Mouse (Mus musculus): ENCODE data around the gene Ucp3. TPM values are rescaled to one million over a fixed set of nuclear protein-coding genes. Genes with fewer than 3 reads are reported as not detected.
A peak's percentile ranks its signal among the peaks of the same experiment; 100 is the strongest.

Ucp3 gene
- polyA plus RNA-seq, 1 experiment, result not detected

- Histone ChIP-seq H3K9me3 (replicated peaks; ENCODE audit: control insufficient read depth, insufficient read depth, low read length, poor library complexity, severe bottlenecking) (no peaks in the 10 kb centered on the region), H3K4me3 (ENCODE audit: low read depth, low read length) (peak overlapping the region; percentile 81), H3K27me3 (ENCODE audit: control insufficient read depth, insufficient read depth, low read length, poor library complexity, severe bottlenecking) (no peaks in the 10 kb centered on the region), H3K4me1 (ENCODE audit: control insufficient read depth, insufficient read depth, low read length) (peaks cover 2% of the 10 kb centered on the region), H3K36me3 (ENCODE audit: control insufficient read depth, insufficient read depth, low read length, poor library complexity, severe bottlenecking) (peaks cover 16% of the 10 kb centered on the region), H3K9ac (ENCODE audit: low read depth, poor library complexity, severe bottlenecking) (peak overlapping the region; percentile 27), H3K27ac (ENCODE audit: insufficient read depth, low read length) (no peak overlapping the region)
- no peak for TF ChIP-seq POLR2A (IDR thresholded peaks at IDR 0.05; ENCODE audit: insufficient read depth, low read length)
- TF ChIP-seq EP300 (IDR thresholded peaks at IDR 0.05; ENCODE audit: insufficient read depth, low read depth, low read length), result no peak
- no peak for TF ChIP-seq CTCF (IDR thresholded peaks at IDR 0.05; ENCODE audit: low read depth, low read length)
These were observed 21.6 kb downstream of the Ucp3 start for GRCm38 (mm10) chr7:100494415-100494831.

DNA sequence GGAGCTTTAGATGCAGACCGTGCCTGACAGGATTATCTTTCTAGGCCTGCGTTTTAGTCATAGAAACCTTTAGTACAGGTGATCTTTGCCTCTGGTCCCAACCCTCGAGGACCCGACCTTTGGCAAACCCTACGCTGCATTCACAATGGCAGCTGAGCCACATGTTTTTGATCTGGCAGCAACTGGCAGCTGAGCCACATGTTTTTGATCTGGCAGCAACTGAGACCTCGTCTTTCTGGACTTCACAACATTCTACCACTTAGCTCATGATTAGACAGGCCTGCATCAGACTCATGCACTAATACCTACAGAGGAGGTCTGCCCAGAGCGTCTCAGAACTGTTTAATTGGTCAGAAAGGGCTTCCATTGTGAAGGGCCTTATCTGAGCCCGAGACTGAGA, 22.3 kb downstream of the Ucp3 start:
- no peaks in the 10 kb centered on the region for H3K27me3 ChIP-seq (ENCODE audit: control insufficient read depth, insufficient read depth, low read length, poor library complexity, severe bottlenecking)
- peak overlapping the region; percentile 22 for H3K9ac ChIP-seq (ENCODE audit: low read depth, poor library complexity, severe bottlenecking)
- H3K9me3 ChIP-seq (replicated peaks; ENCODE audit: control insufficient read depth, insufficient read depth, low read length, poor library complexity, severe bottlenecking), result no peaks in the 10 kb centered on the region
- H3K36me3 ChIP-seq (ENCODE audit: control insufficient read depth, insufficient read depth, low read length, poor library complexity, severe bottlenecking), result peaks cover 19% of the 10 kb centered on the region
- H3K27ac ChIP-seq (ENCODE audit: insufficient read depth, low read length), result peak overlapping the region; percentile 71
- H3K4me3 ChIP-seq (ENCODE audit: low read depth, low read length), result peak overlapping the region; percentile 33
- H3K4me1 ChIP-seq (ENCODE audit: control insufficient read depth, insufficient read depth, low read length), result peaks cover 2% of the 10 kb centered on the region
- TF ChIP-seq POLR2A (IDR thresholded peaks at IDR 0.05; ENCODE audit: insufficient read depth, low read length) (no peak), CTCF (IDR thresholded peaks at IDR 0.05; ENCODE audit: low read depth, low read length) (no peak), EP300 (IDR thresholded peaks at IDR 0.05; ENCODE audit: insufficient read depth, low read depth, low read length) (no peak)

GRCm38 (mm10) chr7:100495581-100496251, 22.9 kb downstream of the Ucp3 start:
- peaks cover 2% of the 10 kb centered on the region for H3K4me1 ChIP-seq (ENCODE audit: control insufficient read depth, insufficient read depth, low read length)
- H3K36me3 ChIP-seq (ENCODE audit: control insufficient read depth, insufficient read depth, low read length, poor library complexity, severe bottlenecking), result peaks cover 19% of the 10 kb centered on the region
- TF ChIP-seq CTCF (IDR thresholded peaks at IDR 0.05; ENCODE audit: low read depth, low read length), result no peak
- TF ChIP-seq EP300 (IDR thresholded peaks at IDR 0.05; ENCODE audit: insufficient read depth, low read depth, low read length), result 0 out of 2 replicates have a peak, but pooled peaks have one; percentile 64
- TF ChIP-seq POLR2A (IDR thresholded peaks at IDR 0.05; ENCODE audit: insufficient read depth, low read length), result no peak
- H3K27me3 ChIP-seq (ENCODE audit: control insufficient read depth, insufficient read depth, low read length, poor library complexity, severe bottlenecking), result no peaks in the 10 kb centered on the region
- H3K4me3 ChIP-seq (ENCODE audit: low read depth, low read length), result peak overlapping the region; percentile 36
- H3K9me3 ChIP-seq (replicated peaks; ENCODE audit: control insufficient read depth, insufficient read depth, low read length, poor library complexity, severe bottlenecking), result no peaks in the 10 kb centered on the region
- peak overlapping the region; percentile 22 for H3K9ac ChIP-seq (ENCODE audit: low read depth, poor library complexity, severe bottlenecking)
- peak overlapping the region; percentile 71 for H3K27ac ChIP-seq (ENCODE audit: insufficient read depth, low read length)

DNA sequence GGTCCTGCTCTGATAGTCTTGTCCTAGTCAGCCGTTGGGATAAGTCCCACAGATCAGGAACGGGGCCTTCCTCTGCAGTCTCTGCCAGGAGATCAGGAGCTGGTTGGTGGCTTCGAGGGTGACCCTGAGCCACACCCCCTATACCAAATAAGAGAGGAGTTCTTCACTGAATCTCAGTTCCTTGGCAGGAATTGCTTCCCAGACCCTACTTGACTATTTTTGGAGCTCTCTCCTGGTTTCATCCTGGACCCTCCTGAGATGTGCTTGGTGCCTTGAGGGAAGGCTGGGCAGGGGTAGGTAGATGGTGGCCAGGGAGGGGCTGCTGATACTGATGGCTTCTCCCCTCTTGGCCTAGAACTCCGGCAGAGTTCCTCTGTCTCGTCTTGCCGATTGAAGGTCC, 23.6 kb downstream of the Ucp3 start:
- Histone ChIP-seq H3K9me3 (replicated peaks; ENCODE audit: control insufficient read depth, insufficient read depth, low read length, poor library complexity, severe bottlenecking) (no peaks in the 10 kb centered on the region), H3K4me1 (ENCODE audit: control insufficient read depth, insufficient read depth, low read length) (peaks cover 6% of the 10 kb centered on the region), H3K27me3 (ENCODE audit: control insufficient read depth, insufficient read depth, low read length, poor library complexity, severe bottlenecking) (no peaks in the 10 kb centered on the region), H3K27ac (ENCODE audit: insufficient read depth, low read length) (peak overlapping the region; percentile 70), H3K36me3 (ENCODE audit: control insufficient read depth, insufficient read depth, low read length, poor library complexity, severe bottlenecking) (peaks cover 19% of the 10 kb centered on the region), H3K9ac (ENCODE audit: low read depth, poor library complexity, severe bottlenecking) (peak overlapping the region; percentile 15), H3K4me3 (ENCODE audit: low read depth, low read length) (no peak overlapping the region)
- TF ChIP-seq EP300 (IDR thresholded peaks at IDR 0.05; ENCODE audit: insufficient read depth, low read depth, low read length) (no peak), POLR2A (IDR thresholded peaks at IDR 0.05; ENCODE audit: insufficient read depth, low read length) (no peak), CTCF (IDR thresholded peaks at IDR 0.05; ENCODE audit: low read depth, low read length) (no peak)

GRCm38 (mm10) chr7:100496791-100497190, 24.0 kb downstream of the Ucp3 start:
- no peaks in the 10 kb centered on the region for H3K9me3 ChIP-seq (replicated peaks; ENCODE audit: control insufficient read depth, insufficient read depth, low read length, poor library complexity, severe bottlenecking)
- no peak overlapping the region for H3K4me3 ChIP-seq (ENCODE audit: low read depth, low read length)
- no peaks in the 10 kb centered on the region for H3K27me3 ChIP-seq (ENCODE audit: control insufficient read depth, insufficient read depth, low read length, poor library complexity, severe bottlenecking)
- H3K9ac ChIP-seq (ENCODE audit: low read depth, poor library complexity, severe bottlenecking), result 0 out of 2 replicates have a peak overlapping the region, but pooled peaks have one; percentile 1
- peaks cover 6% of the 10 kb centered on the region for H3K4me1 ChIP-seq (ENCODE audit: control insufficient read depth, insufficient read depth, low read length)
- peak overlapping the region; percentile 3; the same call in 1 of the 2 replicates for H3K27ac ChIP-seq (ENCODE audit: insufficient read depth, low read length)
- H3K36me3 ChIP-seq (ENCODE audit: control insufficient read depth, insufficient read depth, low read length, poor library complexity, severe bottlenecking), result peaks cover 19% of the 10 kb centered on the region
- no peak for TF ChIP-seq POLR2A (IDR thresholded peaks at IDR 0.05; ENCODE audit: insufficient read depth, low read length)
- no peak for TF ChIP-seq CTCF (IDR thresholded peaks at IDR 0.05; ENCODE audit: low read depth, low read length)
- no peak for TF ChIP-seq EP300 (IDR thresholded peaks at IDR 0.05; ENCODE audit: insufficient read depth, low read depth, low read length)

GRCm38 (mm10) chr7:100497402-100497801, 24.6 kb downstream of the Ucp3 start:
- Histone ChIP-seq H3K4me1 (ENCODE audit: control insufficient read depth, insufficient read depth, low read length) (peaks cover 6% of the 10 kb centered on the region), H3K27ac (ENCODE audit: insufficient read depth, low read length) (peak overlapping the region; percentile 37), H3K9me3 (replicated peaks; ENCODE audit: control insufficient read depth, insufficient read depth, low read length, poor library complexity, severe bottlenecking) (no peaks in the 10 kb centered on the region), H3K9ac (ENCODE audit: low read depth, poor library complexity, severe bottlenecking) (no peak overlapping the region), H3K4me3 (ENCODE audit: low read depth, low read length) (no peak overlapping the region), H3K36me3 (ENCODE audit: control insufficient read depth, insufficient read depth, low read length, poor library complexity, severe bottlenecking) (peaks cover 19% of the 10 kb centered on the region), H3K27me3 (ENCODE audit: control insufficient read depth, insufficient read depth, low read length, poor library complexity, severe bottlenecking) (no peaks in the 10 kb centered on the region)
- TF ChIP-seq POLR2A (IDR thresholded peaks at IDR 0.05; ENCODE audit: insufficient read depth, low read length), result no peak
- TF ChIP-seq CTCF (IDR thresholded peaks at IDR 0.05; ENCODE audit: low read depth, low read length), result no peak
- peak; percentile 63; the same call in 1 of the 2 replicates for TF ChIP-seq EP300 (IDR thresholded peaks at IDR 0.05; ENCODE audit: insufficient read depth, low read depth, low read length)
